Mouse (Mus musculus) adrenal gland, postnatal 4 days (tissue): Measurements from ENCODE around the gene Ildr1. TPM values are rescaled to one million over a fixed set of nuclear protein-coding genes. Genes with fewer than 3 reads are reported as not detected.

Source experiments
- DNase-seq, 2 experiments: peaks; one replicate each; pipeline ENCODE4 v3.0.0; 2021 to 2022; ENCODE audit warnings: low spot score in 2 of 2, mixed read lengths in 2 of 2
- total RNA-seq, 2 experiments: library from RNA; stranded (reverse); gene quantifications; 2 replicates each; pipeline ENCODE4 v1.2.3; 2021

Ildr1 gene
- total RNA-seq, 2 experiments from 2014 or later, result 0.14 to 3.0 TPM

DNA sequence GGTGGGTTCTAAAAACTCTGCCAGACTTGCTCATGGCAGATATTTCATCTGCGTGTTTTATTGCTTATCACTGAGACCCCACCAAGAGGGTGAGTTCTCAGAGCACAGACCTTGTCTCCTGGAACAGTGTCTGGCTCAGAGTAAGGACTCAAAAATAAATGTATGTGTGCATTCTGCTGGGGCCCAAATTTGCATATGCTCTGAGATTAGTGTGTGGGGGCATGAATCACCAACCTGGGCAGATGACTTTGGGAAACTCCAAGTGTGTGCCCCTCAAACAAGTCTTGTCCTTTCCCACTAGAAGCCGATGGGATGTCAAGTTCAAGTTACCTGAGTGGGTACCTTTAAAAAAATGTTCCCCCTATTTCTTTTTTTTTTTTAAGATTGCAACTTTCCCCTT lies 6.7 kb downstream of the Ildr1 start:
- DNase-seq, result no peak

DNA sequence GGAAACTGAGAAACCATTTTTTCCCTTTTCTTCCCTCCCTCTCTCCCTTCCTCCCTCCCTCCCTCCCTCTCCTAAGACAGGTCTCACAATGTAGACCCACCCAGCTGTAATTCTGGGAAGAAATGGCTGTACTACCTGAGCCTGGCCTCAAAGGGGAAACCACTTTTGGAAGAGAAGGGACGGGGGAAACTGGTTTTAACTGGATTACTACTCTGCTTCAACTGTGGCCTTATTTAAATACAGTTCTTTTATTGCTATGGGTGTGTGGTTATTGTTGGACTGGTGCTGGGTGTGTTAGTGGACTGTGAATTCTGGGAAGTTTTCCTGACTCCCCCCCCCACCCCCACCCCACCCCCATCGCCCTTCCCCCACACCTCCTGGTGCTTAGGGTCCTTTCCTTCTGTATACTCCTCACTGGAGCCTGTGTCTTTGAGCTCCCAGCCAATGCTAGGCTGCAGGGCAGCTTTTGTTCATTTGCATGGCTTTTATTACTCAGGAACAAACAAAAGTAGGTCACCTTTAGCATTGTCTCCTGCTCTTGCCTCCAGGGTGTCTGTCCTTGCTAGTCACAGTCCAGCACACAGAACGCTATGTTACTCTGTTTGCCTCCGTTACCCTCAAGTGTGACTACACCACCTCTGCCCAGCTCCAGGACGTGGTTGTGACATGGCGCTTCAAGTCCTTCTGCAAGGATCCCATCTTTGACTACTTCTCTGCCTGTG lies 14.1 kb downstream of the Ildr1 start:
- no peak for DNase-seq

DNA sequence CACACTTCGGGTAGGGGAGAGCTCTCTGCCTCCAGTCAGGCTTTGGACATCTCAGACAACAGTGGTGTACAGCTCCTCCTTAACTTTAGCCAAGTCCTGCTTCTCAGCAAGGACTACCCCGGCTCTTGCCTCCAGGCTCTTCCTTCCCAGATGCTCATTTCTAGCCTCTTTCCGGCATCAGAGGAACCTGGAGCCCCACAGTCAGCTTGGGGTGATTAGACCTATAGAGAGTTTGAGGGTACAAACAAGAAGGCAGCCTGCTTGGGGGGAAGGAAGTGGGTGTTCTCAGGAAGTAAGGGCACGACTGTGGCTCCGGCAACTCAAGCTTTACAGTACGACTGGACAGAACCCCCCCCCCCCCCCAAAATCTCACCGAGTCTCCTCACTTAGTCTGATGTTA lies 15.0 kb downstream of the Ildr1 start:
- no peak for DNase-seq

DNA sequence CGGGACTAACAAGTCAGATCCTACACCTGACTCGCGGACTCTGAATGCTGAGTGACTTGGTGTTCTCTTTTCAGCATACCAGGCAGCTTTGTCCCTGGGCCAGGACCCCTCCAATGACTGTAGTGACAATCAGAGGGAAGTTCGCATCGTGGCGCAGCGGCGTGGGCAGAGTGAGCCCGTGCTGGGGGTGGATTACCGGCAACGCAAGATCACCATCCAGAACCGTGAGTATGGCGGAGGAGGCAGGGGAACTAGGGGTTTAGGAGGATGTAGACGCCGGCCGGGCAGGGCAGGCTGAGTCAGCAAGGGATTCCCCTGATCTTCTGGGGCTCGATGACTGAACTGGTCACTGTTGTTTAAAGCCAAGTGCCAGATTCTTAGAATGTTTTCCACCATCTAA lies 15.6 kb downstream of the Ildr1 start:
- DNase-seq, result no peak

DNA sequence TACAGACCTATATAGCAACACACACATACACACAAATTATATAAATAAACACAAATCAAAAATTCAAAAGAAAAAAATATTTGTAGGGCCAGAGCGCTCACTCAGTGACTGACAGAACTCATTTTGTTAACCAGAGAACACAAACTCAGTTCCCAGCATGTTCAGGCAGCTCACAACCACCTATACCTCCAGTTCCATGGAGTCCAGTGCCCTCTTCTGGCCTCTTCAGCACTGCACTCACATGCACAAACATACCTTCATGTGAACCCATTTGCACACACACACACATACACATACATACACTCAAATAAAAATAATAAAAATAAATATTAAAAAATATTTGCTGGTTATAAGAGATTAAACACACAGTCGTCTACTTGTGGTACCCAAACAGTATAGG lies 17.0 kb downstream of the Ildr1 start:
- DNase-seq, result no peak

DNA sequence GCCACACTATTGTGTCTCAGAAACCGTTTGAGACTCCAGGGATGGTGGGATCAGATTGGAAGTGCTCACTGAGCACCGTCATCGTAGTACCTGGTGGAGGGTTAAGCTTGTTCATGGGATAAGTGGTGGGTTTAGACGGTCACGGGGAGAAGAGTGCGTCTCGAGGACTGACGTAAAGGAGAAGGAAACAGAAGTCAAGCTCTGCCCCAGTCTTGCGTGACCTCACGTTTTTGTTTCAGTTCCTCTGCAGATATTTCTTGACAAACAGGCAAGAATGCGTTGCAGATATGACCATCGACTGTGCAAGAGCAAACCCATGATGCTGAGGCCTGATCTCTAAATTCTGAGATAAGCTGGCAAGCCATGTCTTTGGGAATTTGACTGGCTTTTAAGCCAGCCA lies 18.0 kb downstream of the Ildr1 start:
- DNase-seq, result no peak

DNA sequence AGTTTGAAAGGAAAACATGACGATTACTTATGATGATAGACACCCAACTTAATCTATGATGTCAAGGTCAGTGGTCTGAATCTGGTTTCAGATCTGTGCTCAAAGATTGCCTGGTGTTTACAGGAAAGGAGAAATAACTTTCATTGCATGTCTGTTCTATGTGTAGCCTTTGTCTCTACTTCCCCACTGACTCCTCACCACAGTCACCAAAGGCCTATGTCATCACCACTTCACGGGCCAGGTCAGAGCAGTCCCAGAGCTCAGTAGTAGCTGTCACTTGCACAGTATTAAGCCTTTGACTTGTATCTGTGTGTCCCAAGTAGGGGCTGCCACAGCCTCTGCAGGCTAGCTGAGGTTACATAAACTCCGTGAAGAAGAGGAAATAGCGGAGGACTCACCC lies 23.7 kb downstream of the Ildr1 start:
- no peak for DNase-seq

DNA sequence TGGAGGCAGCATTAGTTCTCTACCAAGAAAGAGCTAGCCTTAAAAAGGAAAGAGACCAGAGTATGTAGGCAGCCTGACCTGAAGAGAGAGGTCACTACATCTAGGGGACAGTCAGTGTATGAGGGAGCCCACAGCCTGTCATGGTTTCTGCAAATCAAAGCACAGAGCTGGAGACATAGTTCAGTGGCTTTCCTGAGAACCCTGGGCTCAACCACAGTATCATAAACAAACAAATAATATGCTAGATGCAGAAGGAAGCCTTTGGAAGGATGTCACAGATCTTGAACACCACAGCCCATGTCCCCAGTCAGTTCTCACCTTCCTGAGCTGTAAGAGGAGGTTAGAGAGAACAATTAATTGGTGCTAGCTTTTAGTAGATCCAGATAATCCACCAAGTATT lies 24.9 kb downstream of the Ildr1 start:
- DNase-seq, result no peak

DNA sequence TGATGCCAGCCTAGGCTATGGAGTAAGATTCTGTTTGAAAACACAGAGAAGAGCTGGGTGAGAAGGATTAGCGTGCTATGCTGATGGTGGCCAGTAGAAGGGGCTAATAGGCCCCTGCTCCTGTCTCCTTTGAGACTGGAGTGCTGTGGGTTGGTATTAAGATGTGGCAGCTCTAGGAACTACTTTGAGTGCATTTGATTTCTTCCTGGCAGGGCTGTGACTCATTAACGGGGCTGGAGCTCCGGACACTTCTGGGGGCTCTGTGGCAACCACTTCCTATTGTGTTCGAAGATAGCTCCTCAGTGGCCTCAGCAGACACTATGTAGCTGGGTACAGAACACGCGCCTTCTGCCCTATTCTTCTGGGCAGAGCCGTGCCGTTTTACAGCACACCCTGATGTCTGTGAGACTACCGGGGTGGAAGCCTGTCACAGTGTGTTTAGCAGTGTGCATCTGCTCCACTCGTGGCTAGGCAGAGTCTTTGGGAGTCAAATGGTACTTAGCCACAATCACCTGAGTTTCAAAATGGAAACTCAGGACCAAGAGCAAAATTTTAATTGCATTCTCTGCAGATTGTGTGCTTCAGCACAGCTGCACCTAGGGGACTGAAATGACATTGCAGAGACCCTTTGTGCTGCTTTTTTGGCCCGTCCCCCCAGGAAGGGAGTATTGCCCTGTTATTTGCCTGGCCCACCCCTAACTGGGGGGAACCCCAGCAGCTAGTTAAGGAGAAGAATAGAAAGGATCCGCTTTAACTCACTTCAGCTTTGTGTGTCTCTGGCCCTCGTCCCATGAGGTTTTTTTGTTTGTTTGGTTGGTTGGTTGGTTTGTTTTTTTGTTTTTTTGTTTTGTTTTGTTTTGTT lies 26.6 kb downstream of the Ildr1 start:
- no peak for DNase-seq

DNA sequence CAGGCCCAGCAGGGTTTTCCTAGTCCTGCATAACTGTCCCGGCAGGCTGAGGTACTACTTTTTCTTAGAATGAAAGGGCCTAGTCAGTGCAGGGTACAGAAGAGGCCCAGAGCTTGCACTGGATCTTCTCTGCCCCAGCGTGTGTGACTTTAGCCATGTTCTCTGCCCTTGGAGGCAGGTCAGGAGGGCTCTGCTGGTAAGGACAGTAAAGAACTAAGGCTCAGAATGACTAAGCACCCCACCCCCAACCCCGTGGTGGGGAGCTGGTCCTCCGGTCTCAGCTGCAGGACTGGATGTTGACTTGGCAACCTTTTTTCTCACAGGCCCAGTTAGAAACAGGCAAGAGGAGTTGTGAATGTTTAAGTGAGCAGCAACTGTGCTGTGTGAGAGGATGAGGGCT lies 29.0 kb downstream of the Ildr1 start:
- DNase-seq, result no peak

DNA sequence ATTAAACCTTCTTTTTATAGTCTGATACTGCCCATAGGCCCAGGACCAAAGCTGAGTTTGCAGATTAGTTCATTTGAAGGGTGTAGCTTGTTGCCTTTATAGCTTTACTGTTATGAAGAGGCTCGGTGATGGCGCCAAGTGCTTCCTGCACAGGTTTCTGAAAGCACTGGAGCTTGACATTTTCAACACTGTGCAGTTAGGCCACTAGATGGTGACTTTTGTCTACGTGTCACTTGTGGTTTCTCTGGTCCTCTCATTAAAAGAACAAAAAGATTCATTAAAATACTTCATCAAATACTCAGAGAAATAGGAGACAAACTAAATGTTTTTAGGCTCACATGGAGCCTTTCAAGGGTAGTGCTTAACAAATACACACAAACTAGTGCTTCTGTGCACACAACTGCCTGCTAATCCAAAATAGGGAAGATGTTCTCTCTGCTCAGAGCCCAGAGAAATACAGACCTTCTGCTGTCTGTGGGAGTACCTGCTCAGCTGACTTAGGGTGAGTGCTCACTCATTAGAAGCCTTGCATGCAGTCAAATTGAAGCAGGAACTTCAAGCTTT lies 30.2 kb downstream of the Ildr1 start:
- DNase-seq, result no peak

DNA sequence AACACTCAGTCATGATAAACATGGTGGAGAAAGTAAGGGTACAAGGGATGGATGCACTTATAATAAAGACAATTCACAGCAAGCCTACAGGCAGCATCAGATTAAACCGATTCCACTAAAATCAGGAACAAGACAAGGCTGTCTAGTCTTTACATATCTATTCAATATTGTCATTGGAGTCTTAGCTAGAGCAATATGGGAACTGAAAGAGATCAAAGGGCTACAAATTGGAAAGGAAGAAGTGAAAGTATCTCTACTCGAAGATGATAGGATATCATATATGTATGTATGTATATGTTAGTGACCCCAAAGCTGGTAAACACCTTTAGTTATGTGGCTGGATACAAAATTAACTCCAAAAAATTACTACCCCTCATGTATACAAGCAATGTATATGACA lies 35.2 kb downstream of the Ildr1 start:
- no peak for DNase-seq

DNA sequence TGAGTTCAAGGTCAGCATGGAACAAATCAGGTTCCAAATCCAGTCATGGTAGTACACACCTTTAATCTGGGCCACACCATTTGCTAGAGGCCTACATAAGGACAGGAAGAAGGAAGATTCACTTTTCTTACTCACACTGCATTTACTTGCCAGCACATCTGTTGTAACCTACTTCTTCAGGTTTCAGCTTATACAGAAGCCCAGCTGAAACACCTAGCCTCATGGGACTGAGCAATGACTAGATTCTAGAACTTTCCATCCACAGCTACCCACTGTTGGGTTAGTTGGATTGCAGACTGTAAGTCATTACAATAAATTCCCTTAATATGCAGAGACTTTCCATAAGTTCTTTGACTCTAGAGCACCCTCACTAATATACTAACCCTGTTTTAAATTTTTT lies 38.8 kb downstream of the Ildr1 start:
- DNase-seq, result no peak

DNA sequence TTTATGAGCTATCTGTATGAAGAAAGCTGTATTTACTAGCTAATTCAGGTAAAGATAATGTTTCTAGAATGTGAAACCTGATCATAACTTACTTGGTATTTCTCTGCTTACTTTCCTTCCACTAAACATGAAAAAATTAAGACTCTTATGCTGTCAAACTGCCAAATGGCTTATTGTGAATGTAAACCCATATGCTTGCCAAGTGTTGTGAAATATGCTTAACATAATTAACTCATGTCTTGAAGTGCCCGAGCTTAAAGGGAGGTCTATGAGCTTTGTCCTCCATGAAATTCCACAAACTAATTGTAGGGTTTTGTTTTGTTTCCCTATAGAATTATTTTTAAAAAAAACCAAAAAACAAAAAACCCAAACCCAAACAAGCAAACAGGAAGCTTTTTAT lies 40.0 kb downstream of the Ildr1 start:
- no peak for DNase-seq

DNA sequence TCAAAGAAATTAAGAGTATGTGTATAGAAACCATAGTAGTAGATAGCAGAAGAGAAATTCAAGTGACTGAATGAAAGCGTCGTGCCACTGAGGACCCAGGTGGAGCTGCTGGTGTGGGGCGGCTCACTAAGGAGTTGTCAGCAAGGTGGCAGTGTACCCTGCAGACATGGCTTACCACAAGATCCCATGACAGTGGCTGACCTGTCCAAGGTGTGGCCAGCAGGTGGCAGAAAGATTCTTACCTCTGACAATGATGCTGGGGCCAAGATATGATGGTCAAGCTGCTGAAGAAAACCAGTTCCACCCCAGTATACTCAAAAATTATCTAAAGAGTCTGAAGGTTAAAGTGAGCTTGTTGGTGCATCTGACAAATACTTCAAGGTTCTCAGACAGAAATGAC lies 41.6 kb downstream of the Ildr1 start:
- DNase-seq, result no peak

DNA sequence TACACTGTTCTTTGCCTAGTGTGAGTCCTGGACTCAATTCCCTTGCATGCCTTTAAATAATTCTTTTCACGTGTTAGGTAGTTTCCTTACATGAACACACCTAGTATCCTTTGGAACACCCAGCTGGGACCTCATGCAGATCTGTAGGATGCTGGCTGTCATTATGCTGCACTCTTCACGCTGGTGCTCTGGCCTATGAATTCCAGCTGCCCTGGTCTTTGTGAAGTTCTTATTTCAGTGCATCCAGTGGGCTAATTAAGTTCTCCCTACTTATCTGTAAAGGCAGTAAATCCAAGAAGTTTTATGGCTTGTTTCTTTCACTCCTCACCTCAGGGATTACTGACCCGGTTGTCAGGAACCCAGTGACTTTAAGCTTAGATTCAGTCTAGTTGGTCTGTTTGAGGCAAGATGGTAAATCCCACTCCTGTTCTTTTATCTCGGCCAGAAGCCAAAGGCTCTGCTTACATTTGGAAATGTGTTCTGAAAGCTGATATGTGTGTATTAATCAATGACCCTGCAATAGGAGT lies 45.7 kb downstream of the Ildr1 start:
- DNase-seq, result no peak

DNA sequence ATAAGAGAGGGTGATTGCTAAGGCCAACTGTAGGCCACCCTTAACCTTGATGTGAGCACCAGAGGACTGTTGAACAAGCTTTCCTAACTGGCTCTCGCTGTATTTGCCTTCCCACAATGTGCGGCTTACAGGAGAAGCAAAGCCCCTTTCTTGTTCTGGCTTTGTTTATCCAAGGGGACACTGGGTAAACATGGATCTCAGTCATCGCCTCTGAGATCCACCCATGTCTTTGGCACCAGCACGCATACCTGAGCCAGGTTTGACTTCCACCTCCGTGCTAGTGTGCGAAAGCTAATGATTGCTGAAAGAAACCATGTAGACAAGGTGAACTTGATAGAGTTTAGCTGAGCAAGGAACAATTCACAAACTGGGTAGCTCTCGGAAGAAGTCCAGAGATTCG lies 49.8 kb downstream of the Ildr1 start:
- no peak for DNase-seq

DNA sequence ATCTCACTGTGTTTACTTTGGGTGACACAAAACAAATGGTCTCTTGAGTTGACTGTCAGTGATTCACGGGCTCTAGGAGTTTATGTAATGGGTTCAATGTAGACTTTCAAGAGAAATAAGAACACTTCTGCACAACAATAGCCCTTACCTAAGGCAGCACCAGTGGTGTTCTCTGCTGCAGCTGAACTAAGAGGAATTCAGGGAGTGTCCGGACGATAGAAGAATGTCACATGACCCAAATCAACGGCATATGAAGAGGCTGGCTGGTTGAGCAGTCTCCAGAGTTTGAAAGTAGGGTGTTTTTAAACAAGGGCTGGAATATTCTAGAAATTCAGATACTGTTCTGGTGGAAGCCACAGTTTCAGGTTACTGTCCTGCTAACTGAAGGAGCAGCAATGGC lies 53.3 kb downstream of the Ildr1 start:
- DNase-seq, result no peak

DNA sequence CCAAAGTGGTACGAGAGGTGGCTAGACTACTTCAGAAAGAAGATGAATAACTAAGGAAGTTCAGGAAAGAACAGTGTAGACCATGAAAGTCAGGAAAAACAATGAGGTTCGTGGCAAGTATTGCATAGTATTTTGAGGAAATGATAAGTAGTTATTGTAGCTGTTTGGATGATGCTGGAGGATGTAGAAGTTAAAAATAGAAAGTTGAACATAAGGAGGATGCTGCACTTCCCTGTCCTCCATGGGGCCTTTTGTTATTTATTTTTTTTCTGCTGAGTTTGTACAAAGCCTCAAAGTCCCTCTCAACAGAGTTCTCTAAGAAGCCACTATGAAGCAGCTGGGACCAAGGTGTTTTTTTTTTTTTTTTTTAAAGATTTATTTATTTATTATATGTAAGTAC lies 54.0 kb downstream of the Ildr1 start:
- no peak for DNase-seq

DNA sequence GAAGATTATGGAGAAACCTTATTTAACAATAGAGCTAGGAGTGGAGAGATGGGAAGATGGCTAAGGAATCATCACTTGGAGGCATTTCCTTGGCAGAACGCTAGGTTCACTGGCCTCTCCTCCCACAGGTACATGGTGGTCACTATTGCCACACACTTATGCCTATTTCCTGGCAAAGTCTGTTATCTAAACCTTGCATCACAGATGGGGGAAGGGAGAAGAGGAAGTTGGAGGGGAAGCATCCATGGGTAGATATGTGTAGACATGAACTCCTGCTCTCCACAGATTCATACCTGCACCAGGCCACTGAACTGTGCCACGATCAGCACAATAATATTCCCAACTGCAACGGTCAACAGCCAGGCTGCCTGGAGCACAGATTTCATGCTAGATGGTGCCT lies 58.2 kb downstream of the Ildr1 start:
- no peak for DNase-seq

DNA sequence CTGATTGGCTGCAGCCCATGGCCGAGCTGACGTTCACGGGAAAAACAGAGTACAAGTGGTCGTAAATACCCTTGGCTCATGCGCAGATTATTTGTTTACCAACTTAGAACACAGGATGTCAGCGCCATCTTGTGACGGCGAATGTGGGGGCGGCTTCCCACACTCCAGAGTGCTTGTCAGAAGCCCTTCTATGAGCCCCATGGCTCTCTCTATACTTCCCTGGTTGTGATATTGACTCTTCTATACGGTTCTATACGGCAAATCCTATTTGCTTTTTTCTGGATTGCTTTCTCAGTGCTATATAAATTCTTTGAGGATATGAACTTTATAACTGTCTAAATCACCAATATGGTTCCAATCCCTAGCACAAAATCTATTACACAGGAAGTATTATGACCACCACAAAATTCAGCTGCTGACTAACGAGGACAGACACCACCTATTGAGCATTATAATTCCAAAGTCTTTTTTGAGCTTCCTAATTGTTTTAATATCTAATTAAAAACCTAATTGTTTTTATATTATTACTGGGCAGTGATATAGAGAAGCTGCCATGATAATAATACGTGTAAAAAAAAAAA lies 76.5 kb downstream of the Ildr1 start:
- DNase-seq, result no peak

DNA sequence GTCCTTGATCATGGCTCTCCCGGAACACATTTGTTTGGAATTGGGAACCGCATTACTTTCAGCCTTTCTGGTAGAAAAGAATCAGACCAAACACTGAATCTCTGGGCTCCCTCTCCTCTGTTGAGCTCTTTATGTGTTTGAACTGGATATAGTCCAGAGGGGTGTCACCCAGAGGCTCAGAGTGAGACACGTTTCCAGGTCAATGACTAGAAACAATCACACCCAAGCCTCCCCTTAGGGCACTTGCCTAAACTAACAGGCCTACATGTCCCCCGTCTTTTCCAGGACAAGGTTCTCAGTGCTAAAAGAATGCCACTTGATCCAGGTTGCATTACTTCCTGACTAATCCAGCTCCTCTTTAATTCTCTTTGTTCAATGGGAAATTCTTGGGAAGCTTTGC lies 77.1 kb downstream of the Ildr1 start:
- DNase-seq, result no peak
